Mouse (Mus musculus): ENCODE results near the gene Gm4707.
"Not testable (repeated sequence)": the region's sequence is repeated elsewhere in the genome, so short reads cannot be mapped to it uniquely, and the experiment has no call there.

Gene Gm4707

DNA sequence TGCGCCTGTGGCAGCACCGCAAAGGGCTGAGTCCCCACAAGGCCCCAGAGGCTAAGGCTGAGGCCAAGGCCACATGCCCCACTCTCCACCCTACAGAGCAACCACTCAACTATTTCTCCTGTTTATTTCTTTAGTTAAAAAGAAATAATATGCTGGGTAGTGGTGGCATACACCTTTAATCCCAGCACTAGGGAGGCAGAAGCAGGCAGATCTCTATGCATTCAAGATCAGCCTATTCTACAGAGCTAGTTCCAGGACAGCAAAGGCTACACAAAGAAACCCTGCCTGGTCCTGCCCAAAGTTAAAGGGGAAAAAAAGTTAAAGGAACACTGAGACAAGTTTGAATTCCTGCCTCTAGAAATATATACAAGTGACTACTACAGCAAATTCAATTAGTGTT lies at the start of gene Gm4707:
Gene Gm4707 (minus strand): TSS at position 101 of the 400 bp plus-strand sequence.
- CTCF ChIA-PET, result interaction anchor here (0.5 kb wide), 1 partner anchor 70 kb away, joined by 4 read pairs; no protein-coding TSS in a partner anchor

DNA sequence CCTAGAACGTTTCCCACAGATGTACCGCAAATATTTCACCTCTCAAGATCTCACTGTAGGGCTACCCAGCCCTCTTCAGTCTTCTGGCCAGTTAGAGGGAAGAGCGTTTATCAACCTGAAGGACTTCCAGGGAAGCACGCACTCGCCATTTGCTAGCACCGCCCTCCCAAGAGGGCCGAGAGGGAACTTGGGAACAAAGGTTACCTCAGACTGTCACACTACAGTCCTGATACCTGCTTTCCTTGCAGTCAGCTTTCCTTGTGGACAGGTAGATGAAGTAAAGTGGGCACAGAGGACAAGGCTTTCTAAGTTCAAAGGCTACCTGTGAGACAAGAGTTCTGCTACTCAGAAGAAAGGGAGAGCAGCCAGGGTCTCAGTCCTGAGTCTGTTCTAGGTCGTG lies 47.1 kb upstream of the Gm4707 start:
- CTCF ChIA-PET, result no interaction called here

- CTCF ChIA-PET, result interaction anchor here (0.6 kb wide), 1 partner anchor 32 kb away, joined by 3 read pairs; no protein-coding TSS in a partner anchor
These were observed 36.1 kb upstream of the Gm4707 start for GRCm38 (mm10) chr17:71495784-71496183.

GRCm38 (mm10) chr17:71491332-71491686 lies 31.6 kb upstream of the Gm4707 start:
- CTCF ChIA-PET, result no interaction called here

- CTCF ChIA-PET, result interaction anchor here (0.6 kb wide), 1 partner anchor 90 kb away, joined by 12 read pairs; no protein-coding TSS in a partner anchor
These were observed 31.1 kb upstream of the Gm4707 start for GRCm38 (mm10) chr17:71490666-71491331.

DNA sequence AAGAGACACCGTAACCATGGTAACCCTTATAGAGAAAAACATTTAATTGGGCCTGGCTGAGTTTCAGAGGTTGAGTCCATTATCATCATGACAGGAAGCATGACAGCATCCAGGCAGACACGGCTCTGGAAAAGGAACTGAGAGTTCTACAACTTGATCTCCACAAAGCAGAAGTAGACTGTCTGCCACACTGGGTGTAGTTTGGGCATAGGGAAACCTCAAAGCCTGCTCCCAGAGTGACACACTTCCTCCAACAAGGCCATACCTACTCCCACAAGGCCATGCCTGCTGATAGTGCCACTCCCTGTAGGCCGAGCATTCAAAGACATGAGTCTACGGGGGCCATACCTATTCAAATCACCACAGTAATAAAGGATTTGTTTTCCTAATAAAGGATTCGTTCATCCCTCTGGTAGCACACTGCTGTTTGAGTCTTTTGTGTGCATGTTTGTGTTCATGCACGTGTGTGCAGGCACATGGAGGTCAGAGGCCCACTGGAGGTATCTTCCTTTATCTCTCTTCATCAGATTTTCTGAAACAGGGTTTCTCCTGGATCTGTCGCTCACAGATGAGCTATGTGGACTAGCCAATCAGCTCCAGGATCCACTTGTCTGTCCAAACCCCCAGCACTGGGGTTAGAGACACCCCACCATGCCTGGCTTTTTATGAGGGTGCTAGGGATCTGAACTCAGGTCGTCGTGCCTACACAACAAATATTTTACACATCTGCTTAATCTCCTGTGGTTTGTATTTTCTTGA lies 30.2 kb upstream of the Gm4707 start:
- CTCF ChIA-PET, result no interaction called here

GRCm38 (mm10) chr17:71486231-71486851 lies 26.6 kb upstream of the Gm4707 start:
- CTCF ChIA-PET, result interaction anchor here (0.5 to 1.5 kb wide), 5 partner anchors 9 to 42 kb away, joined by 3 to 9 read pairs (median 3); no protein-coding TSS in a partner anchor

GRCm38 (mm10) chr17:71485791-71486230 lies 26.1 kb upstream of the Gm4707 start:
- CTCF ChIA-PET, result interaction anchor here (0.9 to 1.5 kb wide), 3 partner anchors 9 to 43 kb away, joined by 3 to 9 read pairs (median 3); no protein-coding TSS in a partner anchor

DNA sequence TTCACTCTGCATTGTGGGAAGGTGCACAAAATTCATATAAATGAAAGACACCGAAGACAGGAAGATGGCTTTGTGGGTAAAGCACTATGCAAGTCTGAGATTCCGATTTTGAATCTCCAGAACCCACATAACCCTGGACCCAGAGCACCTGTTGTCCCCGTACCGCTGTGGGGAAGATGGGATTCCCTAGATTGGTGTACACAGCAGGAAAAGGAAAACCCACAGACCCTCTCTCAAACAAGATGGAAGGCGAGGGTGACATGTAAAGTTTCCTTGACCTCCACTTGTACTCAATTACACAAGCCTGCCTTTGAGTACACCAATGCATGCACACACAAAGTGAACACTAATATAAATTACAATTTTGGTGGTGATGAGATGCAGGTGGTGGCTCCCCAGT lies 25.0 kb upstream of the Gm4707 start:
- CTCF ChIA-PET, result interaction anchor here (0.5 kb wide), 1 partner anchor 48 kb away, joined by 5 read pairs; no protein-coding TSS in a partner anchor

DNA sequence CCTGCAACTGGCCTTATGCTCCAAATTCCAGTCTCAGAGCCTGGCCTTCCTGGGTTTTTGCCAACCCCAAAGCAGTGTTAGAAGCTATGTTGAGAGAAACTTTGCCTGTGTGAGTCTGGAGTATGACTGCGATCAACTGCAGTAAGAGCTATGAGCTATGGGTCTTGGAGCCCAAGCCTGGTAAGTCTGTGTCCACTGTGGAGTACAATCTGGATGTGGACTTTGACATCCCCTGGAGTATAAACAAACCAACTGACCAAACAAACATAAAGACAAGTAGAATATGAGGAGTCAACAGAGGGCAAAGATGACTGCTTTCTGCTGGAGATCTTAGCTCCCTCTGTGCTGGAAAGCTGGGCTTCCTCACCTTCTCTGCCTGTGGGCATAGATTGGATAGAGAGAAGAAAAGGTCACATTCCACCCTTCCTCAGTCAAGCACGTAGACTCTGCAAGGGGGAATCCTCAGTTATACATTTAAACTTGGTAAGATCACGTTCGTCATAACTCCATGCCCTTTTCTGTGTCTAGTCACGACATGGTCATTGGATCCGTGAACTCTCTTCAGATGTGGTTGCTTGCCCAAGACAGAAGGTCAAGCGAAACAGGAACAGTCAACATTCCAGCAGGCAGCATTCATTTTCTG lies 23.8 kb upstream of the Gm4707 start:
- CTCF ChIA-PET, result no interaction called here

GRCm38 (mm10) chr17:71479381-71479901 lies 19.7 kb upstream of the Gm4707 start:
- CTCF ChIA-PET, result no interaction called here

GRCm38 (mm10) chr17:71477481-71477880 lies 17.8 kb upstream of the Gm4707 start:
- CTCF ChIA-PET, result interaction anchor here (0.6 to 1.5 kb wide), 4 partner anchors 9 to 306 kb away, joined by 3 to 9 read pairs (median 5); no protein-coding TSS in a partner anchor

DNA sequence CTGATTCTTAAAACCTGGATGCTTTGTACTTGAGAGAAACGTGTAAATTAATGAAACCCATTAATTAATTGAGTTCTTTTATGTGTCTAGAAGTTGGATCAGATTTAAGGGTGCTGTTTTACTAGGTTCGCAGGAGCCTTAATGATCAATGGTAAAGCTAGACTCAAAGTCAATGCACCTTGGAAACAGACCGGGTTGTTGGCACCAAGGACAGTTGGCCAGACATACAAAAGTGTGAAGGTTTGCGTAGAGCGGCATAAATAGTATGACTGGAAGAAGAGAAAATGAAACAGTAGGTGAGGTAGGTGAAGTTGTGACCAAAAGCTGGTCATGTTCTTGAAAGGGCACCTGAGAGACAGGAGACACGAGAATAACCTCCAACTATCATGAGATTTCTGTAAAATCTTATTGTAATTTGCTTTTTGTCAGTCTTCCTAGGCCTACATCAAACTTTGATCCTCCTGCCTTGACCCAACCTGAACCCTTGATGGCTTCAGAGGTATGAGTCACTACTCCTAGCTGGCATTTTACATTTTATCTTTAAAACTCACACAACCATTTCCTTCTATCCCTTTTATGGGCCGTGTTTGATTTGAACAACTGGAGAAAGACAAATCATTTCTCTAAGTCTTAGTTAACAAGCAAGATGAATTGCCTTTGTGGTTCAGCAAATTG lies 16.8 kb upstream of the Gm4707 start:
- CTCF ChIA-PET, result interaction anchor here (0.7 to 1.5 kb wide), 3 partner anchors 10 to 166 kb away, joined by 3 to 9 read pairs (median 5); partner anchors contain the start of gene Ndc80

DNA sequence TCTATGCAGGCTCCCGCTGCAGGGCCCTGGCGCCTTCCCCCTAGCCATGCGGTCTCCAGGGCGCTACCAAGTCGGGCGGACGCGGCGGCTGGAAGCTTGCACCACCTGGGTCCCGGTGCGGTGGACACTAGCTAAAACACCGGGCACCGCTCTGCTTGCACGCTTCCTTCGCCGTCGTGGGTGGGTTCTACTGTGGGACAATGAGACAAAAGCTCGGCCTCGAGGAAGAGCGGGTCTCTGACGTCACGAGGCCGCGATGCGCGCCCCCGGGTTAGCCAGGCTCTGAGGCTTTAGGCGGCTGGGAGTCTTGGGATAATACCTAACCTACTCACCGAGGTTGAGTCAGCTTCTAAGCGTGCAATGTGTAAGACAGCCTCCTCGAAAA lies 16.0 kb upstream of the Gm4707 start:
- CTCF ChIA-PET, result interaction anchor here (1.1 kb wide), 1 partner anchor 51 kb away, joined by 3 read pairs; the partner anchor contains the start of gene Ndc80

- CTCF ChIA-PET, result interaction anchor here (1.1 to 1.5 kb wide), 2 partner anchors 52 kb away, joined by 3 to 4 read pairs; partner anchors contain the start of gene Ndc80
These were observed 15.3 kb upstream of the Gm4707 start, which contains the start of gene Smchd1 for GRCm38 (mm10) chr17:71474762-71475704. Smchd1 (minus strand) TSS chr17:71475343.

DNA sequence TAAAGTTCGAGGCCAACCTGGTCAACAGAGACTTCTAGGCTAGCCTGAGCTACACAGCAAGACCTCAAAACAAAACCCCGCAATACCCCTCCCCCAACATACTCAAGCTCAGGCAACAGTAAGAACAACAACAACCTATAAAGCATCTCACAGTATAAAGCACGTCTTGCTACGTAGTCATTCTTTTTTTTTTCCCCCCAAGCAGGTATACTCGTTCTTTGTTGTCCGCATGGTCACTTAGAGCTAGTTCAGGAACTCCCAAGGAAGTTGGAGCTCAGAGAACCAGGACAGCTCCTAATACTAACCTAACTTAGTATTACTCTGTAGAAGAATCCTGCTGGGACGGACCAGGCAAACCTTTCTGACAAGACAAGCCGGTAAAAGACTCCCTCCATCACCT lies 14.4 kb upstream of the Gm4707 start:
- CTCF ChIA-PET, result interaction anchor here (1.3 to 1.5 kb wide), 2 partner anchors 12 to 53 kb away, joined by 3 to 4 read pairs; partner anchors contain the start of gene Ndc80

DNA sequence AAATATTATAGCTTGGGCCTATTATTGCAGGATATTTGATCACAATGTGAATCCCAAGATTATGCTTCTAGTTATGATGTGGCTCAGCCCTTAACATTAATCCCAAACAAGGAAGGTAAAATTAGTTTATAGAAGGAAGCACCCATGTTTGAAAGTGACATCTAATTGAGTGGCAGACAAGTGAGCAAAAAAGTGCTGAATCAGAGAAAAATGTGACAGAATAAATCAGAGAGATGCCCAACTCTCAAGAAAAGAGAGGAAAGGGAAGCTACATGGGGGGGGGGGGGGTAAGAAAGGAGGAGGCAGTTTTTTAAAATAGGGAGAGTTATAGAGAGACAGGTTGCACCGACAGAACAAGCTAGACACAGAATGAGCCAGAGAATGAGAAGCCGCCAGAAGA lies 11.5 kb upstream of the Gm4707 start:
- CTCF ChIA-PET, result interaction anchor here (0.6 kb wide), 1 partner anchor 1763 kb away, joined by 6 read pairs; no protein-coding TSS in a partner anchor

DNA sequence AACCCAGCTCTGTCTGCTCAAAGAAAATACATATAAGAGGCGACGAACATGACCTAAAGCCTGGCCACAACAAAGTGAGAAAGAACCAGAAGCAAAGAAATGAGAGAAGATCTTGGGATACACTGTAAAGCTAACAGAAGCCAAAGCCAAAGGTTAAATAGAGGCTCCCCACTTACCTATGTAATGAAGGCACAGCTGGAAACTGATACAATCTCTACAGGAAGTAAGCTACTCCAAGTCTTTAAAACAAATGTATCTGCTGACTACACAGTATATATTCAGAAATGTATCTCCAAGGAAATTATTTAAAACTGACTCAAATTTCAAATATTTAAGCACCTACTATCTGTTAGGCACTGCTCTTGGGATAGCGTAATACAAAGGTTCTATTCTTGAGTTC lies 594 bp upstream of the Gm4707 start:
- CTCF ChIA-PET, result interaction anchor here (0.6 kb wide), 1 partner anchor 74 kb away, joined by 3 read pairs; no protein-coding TSS in a partner anchor

DNA sequence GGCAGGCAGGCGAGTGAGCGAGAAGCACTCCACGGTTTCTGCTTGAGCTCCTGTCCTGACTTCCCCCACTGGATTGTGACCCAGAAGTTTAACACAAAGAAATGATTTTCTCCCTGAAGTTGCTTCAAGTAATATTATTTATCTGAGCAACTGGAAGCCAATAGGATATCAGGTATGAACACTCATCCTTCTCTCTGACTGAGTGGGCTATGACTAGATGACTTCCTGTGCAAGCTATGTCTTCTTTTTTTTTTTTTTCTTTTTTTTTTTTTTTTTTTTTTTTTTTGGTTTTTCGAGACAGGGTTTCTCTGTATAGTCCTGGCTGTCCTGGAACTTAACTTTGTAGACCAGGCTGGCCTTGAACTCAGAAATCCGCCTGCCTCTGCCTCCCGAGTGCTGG lies 2.4 kb downstream of the Gm4707 start:
- CTCF ChIA-PET, result not testable (repeated sequence)

Data from spleen, embryonic (tissue).